Mouse (Mus musculus) embryonic facial prominence, embryonic 12.5 days (tissue): ENCODE data around the gene Prkce. TPM values are rescaled to one million over a fixed set of nuclear protein-coding genes. Genes with fewer than 3 reads are reported as not detected.

Source experiments
- ATAC-seq: fragments of 200-750 bp; cut with Nextera tagmentation; 2 replicates; pipeline ENCODE4 v1.8.0; 2017; ENCODE audit not compliant: insufficient number of reproducible peaks, insufficient read depth, low FRiP score, low TSS enrichment
- H3K27ac ChIP-seq: fragments of 300-500 bp; sonication (generic); 2 replicates; pipeline ENCODE4 v1.5.1; 2016; ENCODE audit warnings: mild to moderate bottlenecking
- H3K27me3 ChIP-seq: fragments of 300-500 bp; sonication (generic); 2 replicates; pipeline ENCODE4 v1.6.1; 2016; ENCODE audit warnings: mild to moderate bottlenecking, moderate library complexity
- H3K36me3 ChIP-seq: fragments of 300-500 bp; sonication (generic); 2 replicates; pipeline ENCODE4 v1.6.1; 2016; ENCODE audit warnings: mild to moderate bottlenecking
- H3K4me1 ChIP-seq: fragments of 300-500 bp; sonication (generic); 2 replicates; pipeline ENCODE4 v1.6.1; 2016
- H3K4me2 ChIP-seq: fragments of 300-500 bp; sonication (generic); replicated peaks from 2 replicates; pipeline ENCODE4 v1.6.1; 2016; ENCODE audit warnings: mild to moderate bottlenecking, moderate library complexity
- H3K4me3 ChIP-seq: fragments of 300-500 bp; sonication (generic); 2 replicates; pipeline ENCODE4 v1.5.1; 2016; ENCODE audit warnings: mild to moderate bottlenecking
- H3K9ac ChIP-seq: fragments of 300-500 bp; sonication (generic); 2 replicates; pipeline ENCODE4 v1.6.1; 2016; ENCODE audit warnings: mild to moderate bottlenecking, moderate library complexity
- H3K9me3 ChIP-seq: fragments of 300-500 bp; sonication (generic); 2 replicates; pipeline ENCODE4 v1.6.1; 2016; ENCODE audit warnings: mild to moderate bottlenecking, moderate library complexity
- WGBS: fragments of 180-500 bp; shearing (Covaris S2); methylation state at CpG from one replicate; pipeline ENCODE4 v1.1.7; 2016; 5-methylcytosine and 5-hydroxymethylcytosine counted together
- polyA plus RNA-seq: library from polyadenylated mRNA; unstranded; fragments of >200 nt; fragmentation: Nextera tagmentation; extraction: Ambion mirVana; gene quantifications from 2 replicates; pipeline ENCODE4 v1.2.1, GENCODE M21; 2016

The Prkce gene
- polyA plus RNA-seq, 1 experiment from 2014 or later = 9.8 TPM

- Histone ChIP-seq H3K4me2 (no peak overlapping the region), H3K9ac (no peak overlapping the region), H3K4me1 (peaks cover 4% of the 10 kb centered on the region; the same call in 1 of the 2 replicates), H3K36me3 (no peaks in the 10 kb centered on the region), H3K27me3 (no peaks in the 10 kb centered on the region), H3K4me3 (no peak overlapping the region), H3K27ac (no peak overlapping the region), H3K9me3 (no peaks in the 10 kb centered on the region)
- no peak for ATAC-seq
- WGBS = 65% methylated on average over 4 of the region's 4 CpGs
Measured at GRCm38 (mm10) chr17:86607981-86608380, 440.4 kb downstream of the Prkce start.

GRCm38 (mm10) chr17:86610271-86610969 is 442.8 kb downstream of the Prkce start:
- no peak overlapping the region for H3K4me2 ChIP-seq
- whole genome bisulfite sequencing = 73% methylated on average over 8 of the region's 8 CpGs

GRCm38 (mm10) chr17:86611772-86612171 is 444.2 kb downstream of the Prkce start:
- H3K9ac ChIP-seq = no peak overlapping the region
- WGBS = 64% methylated on average over 5 of the region's 5 CpGs
- H3K4me2 ChIP-seq = no peak overlapping the region
- no peaks in the 10 kb centered on the region for H3K27me3 ChIP-seq
- no peak overlapping the region for H3K27ac ChIP-seq
- H3K36me3 ChIP-seq = no peaks in the 10 kb centered on the region
- H3K9me3 ChIP-seq = no peaks in the 10 kb centered on the region
- H3K4me1 ChIP-seq = peaks cover 4% of the 10 kb centered on the region; the same call in 1 of the 2 replicates
- ATAC-seq = no peak
- H3K4me3 ChIP-seq = no peak overlapping the region

More at GRCm38 (mm10) chr17:86610271-86610969, 442.8 kb downstream of the Prkce start:
- Histone ChIP-seq H3K4me1 (peaks cover 4% of the 10 kb centered on the region; the same call in 1 of the 2 replicates), H3K27ac (no peak overlapping the region), H3K36me3 (no peaks in the 10 kb centered on the region), H3K4me3 (no peak overlapping the region), H3K9me3 (no peaks in the 10 kb centered on the region), H3K9ac (no peak overlapping the region), H3K27me3 (no peaks in the 10 kb centered on the region)
- ATAC-seq = no peak

- ATAC-seq = no peak
- H3K4me3 ChIP-seq = no peak overlapping the region
- no peaks in the 10 kb centered on the region for H3K9me3 ChIP-seq
- H3K4me1 ChIP-seq = peaks cover 10% of the 10 kb centered on the region; the same call in 1 of the 2 replicates
- H3K4me2 ChIP-seq = no peak overlapping the region
- H3K27me3 ChIP-seq = no peaks in the 10 kb centered on the region
- 86% methylated on average over 13 of the region's 13 CpGs for WGBS
- no peak overlapping the region for H3K9ac ChIP-seq
- H3K27ac ChIP-seq = no peak overlapping the region
- 0 out of 2 replicates have a peak, but pooled peaks cover 3% of the 10 kb centered on the region for H3K36me3 ChIP-seq
Measured at GRCm38 (mm10) chr17:86615592-86616291, 448.2 kb downstream of the Prkce start.

DNA sequence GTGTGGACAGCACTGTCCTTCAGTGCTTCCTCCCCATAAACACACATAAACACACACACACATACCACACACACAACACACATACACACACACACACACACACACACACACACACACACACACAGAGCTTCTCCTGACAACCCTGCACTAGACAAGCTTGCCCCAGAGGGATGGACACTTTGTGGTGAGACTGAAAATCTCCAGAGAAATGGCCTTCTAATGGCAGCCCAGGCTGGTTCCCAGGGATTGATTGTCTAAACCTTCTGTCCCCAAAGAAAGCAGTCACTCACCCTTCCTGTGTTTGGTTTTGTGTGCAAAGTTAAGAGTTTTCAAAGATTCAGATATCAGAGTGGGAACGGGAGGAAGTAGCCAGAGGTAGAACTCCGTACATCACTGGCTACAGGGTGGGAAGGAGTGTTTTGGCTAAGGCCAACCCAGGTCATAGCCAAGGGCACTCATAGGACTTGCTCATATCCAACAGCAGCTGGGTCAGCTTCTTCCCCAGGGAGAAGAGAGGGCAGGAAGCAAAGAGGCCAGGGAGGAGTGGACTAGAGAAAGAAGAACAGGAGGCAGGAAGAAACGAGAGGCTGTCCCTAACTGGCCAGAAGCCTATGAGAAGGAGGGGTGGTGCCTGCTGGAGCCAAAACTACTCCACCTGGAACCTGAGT is 450.1 kb downstream of the Prkce start:
- ATAC-seq = no peak
- Histone ChIP-seq H3K9me3 (no peaks in the 10 kb centered on the region), H3K4me3 (no peak overlapping the region), H3K36me3 (0 out of 2 replicates have a peak, but pooled peaks cover 3% of the 10 kb centered on the region), H3K27me3 (no peaks in the 10 kb centered on the region), H3K9ac (no peak overlapping the region), H3K4me2 (no peak overlapping the region), H3K27ac (0 out of 2 replicates have a peak overlapping the region, but pooled peaks have one; percentile 38), H3K4me1 (peaks cover 10% of the 10 kb centered on the region; the same call in 1 of the 2 replicates)
- WGBS = 42% methylated on average over 3 of the region's 3 CpGs

DNA sequence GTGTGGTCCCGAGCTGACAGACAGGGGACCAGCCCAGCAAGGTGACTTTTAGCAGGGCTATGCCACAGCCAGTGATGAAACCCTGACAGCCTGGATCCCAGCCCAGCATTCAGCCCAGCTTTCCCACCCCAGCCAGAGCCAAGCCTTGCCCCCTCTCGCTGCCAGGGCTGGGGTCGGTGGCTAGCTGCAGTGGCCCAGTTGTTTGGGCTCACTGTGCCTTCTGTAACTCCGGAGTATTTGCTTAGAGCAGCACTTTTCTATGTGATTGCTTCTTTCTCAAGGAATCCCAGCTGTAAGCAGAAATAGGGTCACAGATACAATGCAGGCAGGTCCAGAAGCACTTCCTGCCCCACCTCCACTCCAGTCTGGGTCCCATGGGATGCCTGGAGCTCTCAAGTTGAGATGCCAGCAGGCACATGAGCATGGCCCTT is 450.9 kb downstream of the Prkce start:
- Histone ChIP-seq H3K4me2 (no peak overlapping the region), H3K27ac (0 out of 2 replicates have a peak overlapping the region, but pooled peaks have one; percentile 37), H3K27me3 (no peaks in the 10 kb centered on the region), H3K36me3 (0 out of 2 replicates have a peak, but pooled peaks cover 3% of the 10 kb centered on the region), H3K9ac (no peak overlapping the region), H3K9me3 (no peaks in the 10 kb centered on the region), H3K4me3 (no peak overlapping the region), H3K4me1 (peaks cover 10% of the 10 kb centered on the region; the same call in 1 of the 2 replicates)
- WGBS = 59% methylated on average over 4 of the region's 4 CpGs
- ATAC-seq = no peak

GRCm38 (mm10) chr17:86622862-86623261 is 455.3 kb downstream of the Prkce start:
- Histone ChIP-seq H3K4me1 (peaks cover 6% of the 10 kb centered on the region; the same call in 1 of the 2 replicates), H3K27me3 (no peaks in the 10 kb centered on the region), H3K36me3 (0 out of 2 replicates have a peak, but pooled peaks cover 3% of the 10 kb centered on the region), H3K27ac (no peak overlapping the region), H3K9me3 (no peaks in the 10 kb centered on the region), H3K9ac (no peak overlapping the region), H3K4me3 (no peak overlapping the region), H3K4me2 (no peak overlapping the region)
- ATAC-seq = no peak
- 58% methylated on average over 3 of the region's 3 CpGs for WGBS

DNA sequence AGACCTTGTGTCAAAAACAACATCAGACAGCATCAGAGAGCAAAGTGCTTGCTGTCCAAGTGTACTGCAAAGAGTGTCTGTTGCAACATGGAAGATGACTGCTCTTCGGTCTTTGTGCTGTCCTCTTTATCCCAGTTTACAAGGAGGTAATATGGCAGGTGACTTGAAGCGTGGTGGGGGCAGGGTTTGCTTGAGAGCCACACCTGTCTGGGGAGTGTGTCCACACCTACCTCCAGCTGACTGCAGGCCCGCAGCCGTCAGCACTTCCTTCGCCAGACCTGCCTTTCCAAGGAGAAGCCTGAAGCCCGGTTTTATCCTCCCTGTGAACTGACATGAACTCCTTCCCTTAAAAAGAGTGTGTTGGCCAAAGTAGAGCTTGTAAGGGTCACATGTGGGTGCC is 458.9 kb downstream of the Prkce start:
- Histone ChIP-seq H3K4me3 (no peak overlapping the region), H3K9ac (no peak overlapping the region), H3K4me1 (no peaks in the 10 kb centered on the region), H3K36me3 (peaks cover 5% of the 10 kb centered on the region; the same call in 1 of the 2 replicates), H3K9me3 (no peaks in the 10 kb centered on the region), H3K4me2 (no peak overlapping the region), H3K27me3 (no peaks in the 10 kb centered on the region), H3K27ac (no peak overlapping the region)
- no peak for ATAC-seq
- 81% methylated on average over 6 of the region's 6 CpGs for WGBS

GRCm38 (mm10) chr17:86633131-86633530 is 465.5 kb downstream of the Prkce start:
- no peak overlapping the region for H3K4me3 ChIP-seq
- 91% methylated on average over 4 of the region's 4 CpGs for WGBS
- H3K36me3 ChIP-seq = peaks cover 5% of the 10 kb centered on the region; the same call in 1 of the 2 replicates
- H3K9ac ChIP-seq = no peak overlapping the region
- H3K4me1 ChIP-seq = no peaks in the 10 kb centered on the region
- H3K27ac ChIP-seq = no peak overlapping the region
- no peak for ATAC-seq
- H3K27me3 ChIP-seq = no peaks in the 10 kb centered on the region
- no peaks in the 10 kb centered on the region for H3K9me3 ChIP-seq
- H3K4me2 ChIP-seq = no peak overlapping the region

GRCm38 (mm10) chr17:86637311-86637710 is 469.7 kb downstream of the Prkce start:
- Histone ChIP-seq H3K4me2 (no peak overlapping the region), H3K36me3 (no peaks in the 10 kb centered on the region), H3K27me3 (no peaks in the 10 kb centered on the region), H3K4me1 (no peaks in the 10 kb centered on the region), H3K4me3 (no peak overlapping the region), H3K9ac (no peak overlapping the region), H3K9me3 (no peaks in the 10 kb centered on the region), H3K27ac (no peak overlapping the region)
- 71% methylated on average over 1 of the region's 1 CpGs for WGBS
- ATAC-seq = no peak

DNA sequence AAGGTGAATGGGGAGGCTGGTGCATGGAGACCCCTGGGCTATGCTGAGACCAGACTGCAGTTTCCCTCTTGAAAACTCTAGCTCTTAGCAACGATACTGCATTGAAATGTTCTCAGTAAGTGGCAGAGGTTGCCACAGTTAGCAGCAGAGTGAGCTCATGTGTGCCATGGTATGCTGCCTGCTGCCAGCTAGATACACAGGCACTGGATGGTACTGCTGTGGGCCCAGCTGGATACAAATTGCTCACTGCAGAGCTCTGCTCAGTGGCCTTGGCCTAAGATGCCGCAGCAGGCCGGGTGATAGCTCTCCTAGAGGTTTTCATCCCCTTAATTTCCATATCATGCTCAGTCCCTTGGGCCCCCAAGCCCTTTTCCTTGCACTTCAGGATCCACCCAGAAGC is 471.7 kb downstream of the Prkce start:
- no peak overlapping the region for H3K4me2 ChIP-seq
- no peak for ATAC-seq
- no peaks in the 10 kb centered on the region for H3K4me1 ChIP-seq
- no peaks in the 10 kb centered on the region for H3K9me3 ChIP-seq
- H3K9ac ChIP-seq = no peak overlapping the region
- no peaks in the 10 kb centered on the region for H3K36me3 ChIP-seq
- 79% methylated on average over 3 of the region's 3 CpGs for WGBS
- H3K27ac ChIP-seq = no peak overlapping the region
- no peaks in the 10 kb centered on the region for H3K27me3 ChIP-seq
- H3K4me3 ChIP-seq = no peak overlapping the region
